Mouse (Mus musculus): Measurements from ENCODE around the gene Rhox7a. TPM values are rescaled to one million over a fixed set of nuclear protein-coding genes. Genes with fewer than 3 reads are reported as not detected.

Gene Rhox7a
- polyA plus RNA-seq (2012; rRNA removed): not detected in 2 replicates

DNA sequence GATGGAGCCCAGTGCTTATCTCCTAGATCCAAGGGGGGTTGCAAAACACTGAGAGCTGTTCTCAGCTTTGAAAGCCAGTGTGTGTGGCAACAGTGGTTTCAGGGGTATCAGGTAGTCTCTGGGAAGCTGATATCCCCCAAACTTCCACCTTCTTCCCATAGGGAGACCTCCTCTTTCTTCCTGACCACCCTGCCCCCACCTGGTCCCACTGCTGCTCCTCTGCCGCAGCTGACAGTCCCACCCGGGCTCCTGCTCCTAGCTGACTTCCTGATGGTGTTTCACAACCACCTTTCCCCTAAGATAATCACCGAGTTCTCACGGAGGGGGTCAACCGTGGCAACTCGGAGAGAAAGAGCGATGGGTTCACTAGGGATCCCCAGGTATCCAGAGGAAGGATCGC is at the start of gene Rhox7a:
Gene Rhox7a, plus strand, starts transcription at position 301 of the 400 bp plus-strand sequence.

DNA sequence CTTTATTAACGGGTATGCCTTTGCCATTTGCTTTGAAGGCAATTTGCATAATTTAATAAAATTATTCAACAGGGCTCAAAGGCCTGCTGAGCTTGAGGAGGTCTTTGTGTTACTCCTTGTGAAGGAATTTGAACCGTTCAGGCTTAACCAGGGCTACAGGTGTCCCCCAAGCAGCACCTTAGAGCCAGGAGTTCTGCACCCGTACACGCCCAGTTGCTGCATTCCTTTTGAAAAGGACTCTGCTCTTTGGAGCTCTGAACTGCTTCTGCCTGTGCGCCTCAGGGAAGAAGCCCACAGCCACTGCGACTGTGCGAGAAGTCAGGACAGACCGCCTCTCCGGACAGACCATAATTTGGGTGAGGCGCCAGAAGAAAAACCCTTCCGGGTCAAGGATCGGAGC is 4.9 kb upstream of the Rhox7a start, which contains the start of gene Rhox6:
Gene Rhox6, plus strand, starts transcription at position 301 of the 400 bp plus-strand sequence.

DNA sequence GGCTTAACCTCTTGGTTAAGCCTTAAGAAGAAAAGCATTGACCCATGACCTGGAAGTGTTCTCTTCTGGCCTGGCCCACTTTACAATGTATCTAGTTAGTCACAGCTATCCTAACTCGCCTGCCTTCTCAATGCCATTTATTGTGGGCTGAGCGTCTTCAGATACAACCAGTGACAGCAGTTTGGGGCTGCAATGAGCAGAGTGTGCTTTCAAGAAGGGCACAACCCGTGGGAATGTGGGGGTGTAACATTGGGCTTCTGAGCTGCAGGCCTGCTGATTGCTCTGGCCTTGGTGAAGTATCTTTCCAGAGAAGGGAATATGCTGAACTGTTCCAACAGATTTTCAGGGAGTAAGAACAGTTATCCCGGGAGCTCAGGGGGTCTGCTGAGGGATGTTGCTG is 47.4 kb downstream of the Rhox7a start, which contains the start of gene Rhox8:
Gene Rhox8, minus strand, starts transcription at position 101 of the 400 bp plus-strand sequence.

Other genes with a start within 250 kb of the Rhox7a start
- gene Rhox4f, start 224.0 kb upstream of the Rhox7a start, polyA plus RNA-seq (2012; rRNA removed): not detected in 2 replicates
- gene Rhox3g, start 203.1 kb upstream of the Rhox7a start, polyA plus RNA-seq (2012; rRNA removed): not detected in 2 replicates
- not detected in 2 replicates for gene Rhox2g, start 188.2 kb upstream of the Rhox7a start, polyA plus RNA-seq (2012; rRNA removed)
- gene Rhox4g, start 180.4 kb upstream of the Rhox7a start, polyA plus RNA-seq (2012; rRNA removed): not detected in 2 replicates
- gene Rhox3h, start 162.9 kb upstream of the Rhox7a start, polyA plus RNA-seq (2012; rRNA removed): not detected in 2 replicates
- not detected in 2 replicates for gene Rhox2h, start 158.4 kb upstream of the Rhox7a start, polyA plus RNA-seq (2012; rRNA removed)
- 0.70 and 1.0 TPM in 2 replicates for gene Rhox5, start 26.8 kb upstream of the Rhox7a start, polyA plus RNA-seq (2012; rRNA removed)
- gene Rhox6, start 4.8 kb upstream of the Rhox7a start, polyA plus RNA-seq (2012; rRNA removed): 0.03 TPM in 1 of 2 replicates, not detected in the other
- gene Rhox8, start 47.3 kb downstream of the Rhox7a start, polyA plus RNA-seq (2012; rRNA removed): not detected in 2 replicates
- not detected in 2 replicates for gene Rhox7b, start 65.5 kb downstream of the Rhox7a start, polyA plus RNA-seq (2012; rRNA removed)
- gene Rhox9, start 70.1 kb downstream of the Rhox7a start, polyA plus RNA-seq (2012; rRNA removed): not detected in 2 replicates
- not detected in 2 replicates for gene Btg1-ps1, start 187.1 kb downstream of the Rhox7a start, polyA plus RNA-seq (2012; rRNA removed)
- gene Btg1-ps2, start 211.4 kb downstream of the Rhox7a start, polyA plus RNA-seq (2012; rRNA removed): not detected in 2 replicates
- gene Rhox10, start 234.8 kb downstream of the Rhox7a start, polyA plus RNA-seq (2012; rRNA removed): not detected in 2 replicates